44 mouse cellular contexts compared by ENCODE assay signal in genomic region chr11:53588279-53588678, GRCm38 (mm10). TPM values are rescaled to one million over a fixed set of nuclear protein-coding genes. Genes with fewer than 3 reads are reported as not detected.
"Had no signal": no experiment of that assay in that cellular context is flagged by ENCODE, and none has a peak within 500 bp of the region (broad histone marks: within the 10 kb centered on the region; RNA-seq: fewer than 3 reads in every experiment).

No protein-coding gene starts in this region.

- DNase-seq: left cerebral cortex, postnatal 4 days; liver; liver, embryonic 13.5 days; liver, postnatal 0 days; lung, adult 18-20 months; lung, adult 2 months; lung, embryonic 14.5 days; lung, postnatal 10 days; lung, postnatal 14 days; lung, postnatal 36 days; lung, postnatal 4 days; midbrain, embryonic 14.5 days had no signal

- H3K9me3 ChIP-seq: limb, embryonic 10.5 days; limb, embryonic 12.5 days; limb, embryonic 13.5 days; limb, embryonic 15.5 days; liver, embryonic 12.5 days; liver, embryonic 13.5 days; liver, embryonic 15.5 days; lung, embryonic 15.5 days; megakaryocyte, embryonic 14.5 days; midbrain, embryonic 10.5 days; midbrain, embryonic 12.5 days; midbrain, embryonic 13.5 days; midbrain, embryonic 15.5 days; neural tube, embryonic 12.5 days had no signal

- H3K4me3 ChIP-seq: limb, embryonic 10.5 days; limb, embryonic 12.5 days; limb, embryonic 13.5 days; limb, embryonic 15.5 days; liver, embryonic 12.5 days; liver, embryonic 13.5 days; liver, embryonic 15.5 days; lung, embryonic 15.5 days; megakaryocyte, embryonic 14.5 days; midbrain, embryonic 10.5 days; midbrain, embryonic 12.5 days; midbrain, embryonic 13.5 days; midbrain, embryonic 15.5 days; myocyte; neural tube, embryonic 12.5 days had no signal

- H3K27me3 ChIP-seq: limb, embryonic 12.5 days; limb, embryonic 13.5 days; limb, embryonic 15.5 days; liver, embryonic 12.5 days; liver, embryonic 13.5 days; liver, embryonic 15.5 days; lung, embryonic 15.5 days; megakaryocyte, embryonic 14.5 days; midbrain, embryonic 12.5 days; midbrain, embryonic 13.5 days; midbrain, embryonic 15.5 days; neural tube, embryonic 12.5 days had no signal

- H3K27ac ChIP-seq: limb, embryonic 10.5 days; limb, embryonic 12.5 days; limb, embryonic 13.5 days; limb, embryonic 15.5 days; liver, embryonic 12.5 days; liver, embryonic 13.5 days; liver, embryonic 14.5 days; liver, embryonic 15.5 days; lung, embryonic 15.5 days; macrophage; midbrain, embryonic 10.5 days; midbrain, embryonic 12.5 days; midbrain, embryonic 13.5 days; midbrain, embryonic 15.5 days; neural tube, embryonic 12.5 days had no signal

- H3K4me2 ChIP-seq: limb, embryonic 12.5 days; limb, embryonic 13.5 days; limb, embryonic 15.5 days; liver, embryonic 11.5 days; liver, embryonic 12.5 days; liver, embryonic 13.5 days; liver, embryonic 15.5 days; lung, embryonic 14.5 days; lung, embryonic 15.5 days; midbrain, embryonic 11.5 days; midbrain, embryonic 12.5 days; midbrain, embryonic 13.5 days; midbrain, embryonic 15.5 days; neural tube, embryonic 12.5 days had no signal

- H3K9ac ChIP-seq: limb, embryonic 12.5 days; limb, embryonic 13.5 days; limb, embryonic 15.5 days; liver, embryonic 12.5 days; liver, embryonic 13.5 days; liver, embryonic 14.5 days; liver, embryonic 15.5 days; liver, postnatal 0 days; lung, embryonic 14.5 days; lung, embryonic 15.5 days; midbrain, embryonic 12.5 days; midbrain, embryonic 13.5 days; midbrain, embryonic 15.5 days; neural tube, embryonic 12.5 days had no signal

- H3K4me1 ChIP-seq: limb, embryonic 13.5 days; limb, embryonic 15.5 days; lung, embryonic 15.5 days; midbrain, embryonic 12.5 days; midbrain, embryonic 13.5 days; midbrain, embryonic 15.5 days; neural tube, embryonic 12.5 days had no signal

RNA-seq across cellular contexts. Expression of gene Il4, which starts 30.2 kb away (rescaled TPM):
- total RNA-seq: left cerebral cortex, postnatal 10 days; left cerebral cortex, postnatal 14 days; left cerebral cortex, postnatal 25 days; left cerebral cortex, postnatal 36 days; left cerebral cortex, postnatal 4 days; liver, adult 2 months; megakaryocyte progenitor cell, adult 5-6 weeks; midbrain, postnatal 0 days had no signal
- polyA plus RNA-seq: lung, adult 2 months had no signal

RNA-seq across cellular contexts. Expression of gene Il13, which starts 46.2 kb away (rescaled TPM):
- total RNA-seq: left cerebral cortex, postnatal 10 days; left cerebral cortex, postnatal 14 days; left cerebral cortex, postnatal 25 days; left cerebral cortex, postnatal 36 days; left cerebral cortex, postnatal 4 days; liver, adult 2 months; megakaryocyte progenitor cell, adult 5-6 weeks; megakaryocyte-erythroid progenitor cell, adult 5-6 weeks; midbrain, postnatal 0 days had no signal
- polyA plus RNA-seq: limb, embryonic 10.5 days; limb, embryonic 11.5 days; limb, embryonic 12.5 days; limb, embryonic 15.5 days; liver, adult 2 months; liver, embryonic 11.5 days; liver, embryonic 12.5 days; liver, embryonic 13.5 days; liver, embryonic 15.5 days; liver, embryonic 16.5 days; liver, postnatal 0 days; lung, adult 2 months; lung, embryonic 14.5 days; lung, embryonic 16.5 days; lung, postnatal 0 days; macrophage; midbrain, embryonic 10.5 days; midbrain, embryonic 11.5 days; midbrain, embryonic 12.5 days; midbrain, embryonic 13.5 days; midbrain, embryonic 14.5 days; midbrain, embryonic 15.5 days; midbrain, embryonic 16.5 days; midbrain, postnatal 0 days; myocyte; neural tube, embryonic 11.5 days; neural tube, embryonic 12.5 days had no signal
